Mouse (Mus musculus) cerebellum, postnatal 36 days (tissue): ENCODE results near the gene Olfr1206.

Experiments used
- DNase-seq, 2 experiments: peaks; one replicate each; pipeline ENCODE4 v3.0.0; 2021 to 2022; ENCODE audit warnings: mixed read lengths in 2 of 2

The Olfr1206 gene

DNA sequence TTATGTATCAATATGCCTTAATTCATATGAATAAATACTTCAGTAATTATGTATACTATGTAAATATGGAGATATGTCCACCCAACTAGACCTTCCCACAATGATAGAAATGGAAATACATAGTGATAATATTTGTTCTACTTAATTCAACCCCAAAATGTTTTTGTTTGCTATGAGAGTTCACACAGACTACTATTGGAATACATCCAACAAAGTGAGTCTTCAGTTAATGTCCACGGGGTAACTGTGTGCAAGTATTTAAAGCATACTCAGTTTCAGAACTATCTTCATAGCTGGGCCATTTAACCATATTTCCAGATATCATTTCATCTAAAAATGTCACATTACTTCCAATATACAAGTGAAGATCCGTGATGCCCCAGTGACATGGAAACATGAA lies at the start of gene Olfr1206:
Olfr1206 (plus strand) TSS at position 301 of the 400 bp plus-strand sequence.
- no peak for DNase-seq

GRCm38 (mm10) chr2:88814196-88814595 lies 48.8 kb upstream of the Olfr1206 start, which contains the start of gene Olfr1202:
Gene Olfr1202 (plus strand): TSS chr2:88814496.
- DNase-seq: no peak

- no peak for DNase-seq
Observed at GRCm38 (mm10) chr2:88829437-88829836, 33.6 kb upstream of the Olfr1206 start, which contains the start of gene Olfr1205. Gene Olfr1205 (plus strand): TSS chr2:88829737.

DNA sequence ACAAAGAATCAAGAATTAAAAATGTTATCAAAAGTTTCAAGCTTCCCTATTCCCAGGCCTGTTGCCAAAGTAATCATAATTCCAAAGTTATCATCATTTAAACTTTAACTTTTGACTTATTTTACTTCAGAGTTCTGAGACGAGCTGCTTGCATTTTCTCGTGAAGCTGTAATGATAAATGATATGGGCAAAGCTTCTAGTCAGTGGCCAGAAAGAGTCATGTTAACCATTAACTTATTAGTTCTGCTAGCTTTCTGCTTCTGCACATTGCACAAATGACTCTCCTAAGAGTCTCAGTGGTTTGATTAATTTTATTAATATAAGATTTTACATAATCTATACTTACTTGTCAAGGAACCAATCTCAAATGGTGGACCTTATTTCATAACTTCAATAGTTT lies 24.6 kb upstream of the Olfr1206 start:
- no peak for DNase-seq

DNA sequence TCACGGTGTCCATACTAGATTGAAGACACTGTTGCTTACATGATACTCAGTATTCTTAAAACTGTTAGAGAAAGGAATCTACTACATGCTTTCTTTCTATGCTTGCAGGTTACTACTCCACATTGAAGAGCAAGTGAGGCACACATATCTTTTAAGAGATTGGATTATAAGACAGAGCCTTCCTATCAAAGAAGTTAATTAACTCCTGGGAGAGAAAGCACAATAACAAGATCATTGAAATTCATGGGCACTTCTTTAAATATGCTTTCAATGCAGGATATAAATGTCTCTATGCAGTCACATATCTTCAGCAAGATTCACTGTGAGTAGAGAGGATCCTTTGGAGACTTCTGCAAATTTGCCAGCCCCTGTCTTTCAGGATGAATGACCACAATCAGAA lies 14.0 kb upstream of the Olfr1206 start, which contains the start of gene Olfr1204:
Olfr1204 (plus strand) TSS at position 301 of the 400 bp plus-strand sequence.
- DNase-seq: no peak

- DNase-seq: no peak
Observed at GRCm38 (mm10) chr2:88902211-88902610, 39.2 kb downstream of the Olfr1206 start, which contains the start of gene Olfr1208. Gene Olfr1208 (minus strand): TSS chr2:88902311.

- no peak for DNase-seq
Observed at GRCm38 (mm10) chr2:88915057-88915456, 52.0 kb downstream of the Olfr1206 start, which contains the start of gene Olfr1209. Gene Olfr1209 (minus strand): TSS chr2:88915157.
